Comparison of ENCODE assay signal across 24 mouse cellular contexts in the genomic region with DNA sequence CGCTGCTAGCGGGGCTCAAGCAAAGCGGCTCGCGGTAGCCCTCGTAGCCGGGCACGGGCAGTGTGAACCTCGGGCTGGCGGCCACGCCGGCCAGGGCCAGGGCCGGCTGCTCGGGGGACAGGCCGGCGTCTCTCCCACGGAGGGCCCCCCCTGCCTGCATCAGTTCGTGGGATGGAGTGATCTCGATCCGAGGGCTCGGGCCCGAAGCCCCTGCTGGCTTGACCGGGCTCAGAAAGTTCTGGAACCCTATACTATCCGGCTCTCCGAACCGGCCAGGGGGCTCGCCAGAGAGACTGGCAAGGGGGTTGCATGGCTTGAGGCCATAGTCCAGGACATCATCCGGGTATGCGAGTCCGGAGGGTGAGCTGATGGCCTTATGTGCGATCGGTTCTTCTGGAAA.
"Had no signal": no experiment of that assay in that cellular context is flagged by ENCODE, and none has a peak within 500 bp of the region (broad histone marks: within the 10 kb centered on the region; RNA-seq: fewer than 3 reads in every experiment).

No protein-coding gene starts in this region.

- H3K36me3 ChIP-seq: hindbrain, embryonic 13.5 days; intestine, embryonic 15.5 days; liver, embryonic 13.5 days had no signal

- DNase-seq: gastrocnemius, adult 2 months; gastrocnemius, postnatal 10 days; gastrocnemius, postnatal 25 days; heart, postnatal 10 days; heart, postnatal 4 days; kidney, adult 18-20 months; kidney, adult 8-10 months; kidney, postnatal 10 days; kidney, postnatal 25 days; kidney, postnatal 4 days; liver; liver, embryonic 13.5 days had no signal

- ATAC-seq: hindbrain, embryonic 16.5 days; inflammation-experienced regulatory T-cells, adult 6 months; intestine, embryonic 15.5 days; intestine, postnatal 0 days had no signal

- H3K4me2 ChIP-seq: heart, embryonic 12.5 days; hindbrain, embryonic 13.5 days; intestine, embryonic 15.5 days; limb, embryonic 12.5 days; liver, embryonic 11.5 days; liver, embryonic 13.5 days had no signal

- H3K9ac ChIP-seq: heart, embryonic 12.5 days; hindbrain, embryonic 13.5 days; intestine, embryonic 15.5 days; limb, embryonic 12.5 days; liver, embryonic 13.5 days had no signal

- H3K9me3 ChIP-seq: heart, embryonic 10.5 days; limb, embryonic 10.5 days; liver, embryonic 13.5 days had no signal

- H3K27me3 ChIP-seq: heart, embryonic 12.5 days; hindbrain, embryonic 13.5 days; intestine, embryonic 15.5 days; limb, embryonic 12.5 days; liver, embryonic 13.5 days had no signal

- H3K4me3 ChIP-seq: gastrocnemius, adult 2 months; heart, embryonic 10.5 days; heart, embryonic 12.5 days; hindbrain, embryonic 13.5 days; intestine, embryonic 15.5 days; layer of hippocampus, adult 2 months; left cerebral cortex, adult 2 months; limb, embryonic 10.5 days; limb, embryonic 12.5 days; liver, embryonic 13.5 days had no signal

- H3K27ac ChIP-seq: gastrocnemius, adult 2 months; heart, embryonic 10.5 days; hindbrain, embryonic 13.5 days; intestine, embryonic 15.5 days; layer of hippocampus, adult 2 months; left cerebral cortex, adult 2 months; limb, embryonic 10.5 days; limb, embryonic 12.5 days; liver, embryonic 13.5 days had no signal
